Mouse (Mus musculus): ENCODE measurements around the gene Ssh1. TPM values are rescaled to one million over a fixed set of nuclear protein-coding genes. Genes with fewer than 3 reads are reported as not detected.
A peak's percentile ranks its signal among the peaks of the same experiment; 100 is the strongest.

The Ssh1 gene
- polyA plus RNA-seq, 1 experiment from 2014 or later: 16.5 TPM

GRCm38 (mm10) chr5:113890874-113891273 lies 102.8 kb downstream of the Ssh1 start:
- Histone ChIP-seq H3K4me1 (ENCODE audit: control insufficient read depth, insufficient read depth, low read length) (peaks cover 12% of the 10 kb centered on the region; the same call in 1 of the 2 replicates), H3K9ac (ENCODE audit: low read depth, low read length) (no peak overlapping the region), H3K9me3 (ENCODE audit: control insufficient read depth, low read length) (no peaks in the 10 kb centered on the region), H3K27me3 (replicated peaks; ENCODE audit: control insufficient read depth, insufficient read depth, low read length) (no peaks in the 10 kb centered on the region), H3K4me3 (ENCODE audit: low read depth, low read length) (no peak overlapping the region), H3K4me2 (ENCODE audit: low read depth, low read length) (no peak overlapping the region), H3K36me3 (ENCODE audit: control insufficient read depth, insufficient read depth, low read length) (no peaks in the 10 kb centered on the region), H3K27ac (replicated peaks; ENCODE audit: low read depth, low read length) (peak overlapping the region; percentile 10; the same call in 1 of the 2 replicates)
- DNase-seq (ENCODE audit: low spot score) (no peak), ATAC-seq (ENCODE audit: low read depth) (no peak)
- 67% methylated on average over 18 of the region's 18 CpGs for WGBS

- Histone ChIP-seq H3K4me2 (ENCODE audit: low read depth, low read length) (no peak overlapping the region), H3K36me3 (ENCODE audit: control insufficient read depth, insufficient read depth, low read length) (no peaks in the 10 kb centered on the region), H3K4me3 (ENCODE audit: low read depth, low read length) (no peak overlapping the region), H3K9me3 (ENCODE audit: control insufficient read depth, low read length) (no peaks in the 10 kb centered on the region), H3K9ac (ENCODE audit: low read depth, low read length) (no peak overlapping the region), H3K4me1 (ENCODE audit: control insufficient read depth, insufficient read depth, low read length) (peaks cover 12% of the 10 kb centered on the region; the same call in 1 of the 2 replicates), H3K27me3 (replicated peaks; ENCODE audit: control insufficient read depth, insufficient read depth, low read length) (no peaks in the 10 kb centered on the region), H3K27ac (replicated peaks; ENCODE audit: low read depth, low read length) (peak overlapping the region; percentile 48; the same call in 1 of the 2 replicates)
- ATAC-seq (ENCODE audit: low read depth) (no peak), DNase-seq (ENCODE audit: low spot score) (no peak)
- 33% methylated on average over 4 of the region's 4 CpGs for WGBS
These were observed 103.8 kb downstream of the Ssh1 start for GRCm38 (mm10) chr5:113889912-113890311.

GRCm38 (mm10) chr5:113889181-113889906 lies 104.3 kb downstream of the Ssh1 start:
- DNase-seq (ENCODE audit: low spot score): peak; percentile 72

GRCm38 (mm10) chr5:113888186-113888795 lies 105.4 kb downstream of the Ssh1 start:
- H3K27ac ChIP-seq (replicated peaks; ENCODE audit: low read depth, low read length): no peak overlapping the region

More at GRCm38 (mm10) chr5:113889181-113889906, 104.3 kb downstream of the Ssh1 start:
- H3K9me3 ChIP-seq (ENCODE audit: control insufficient read depth, low read length): no peaks in the 10 kb centered on the region
- peak overlapping the region; percentile 48 for H3K27ac ChIP-seq (replicated peaks; ENCODE audit: low read depth, low read length)
- no peak overlapping the region for H3K9ac ChIP-seq (ENCODE audit: low read depth, low read length)
- H3K27me3 ChIP-seq (replicated peaks; ENCODE audit: control insufficient read depth, insufficient read depth, low read length): no peaks in the 10 kb centered on the region
- peaks cover 12% of the 10 kb centered on the region; the same call in 1 of the 2 replicates for H3K4me1 ChIP-seq (ENCODE audit: control insufficient read depth, insufficient read depth, low read length)
- WGBS: 8% methylated on average over 19 of the region's 19 CpGs
- peak overlapping the region; percentile 34 for H3K4me2 ChIP-seq (ENCODE audit: low read depth, low read length)
- peak; percentile 34; the same call in 1 of the 2 replicates for ATAC-seq (ENCODE audit: low read depth)
- no peaks in the 10 kb centered on the region for H3K36me3 ChIP-seq (ENCODE audit: control insufficient read depth, insufficient read depth, low read length)
- H3K4me3 ChIP-seq (ENCODE audit: low read depth, low read length): no peak overlapping the region

GRCm38 (mm10) chr5:113887132-113887531 lies 106.6 kb downstream of the Ssh1 start:
- Histone ChIP-seq H3K27ac (replicated peaks; ENCODE audit: low read depth, low read length) (no peak overlapping the region), H3K36me3 (ENCODE audit: control insufficient read depth, insufficient read depth, low read length) (no peaks in the 10 kb centered on the region), H3K4me1 (ENCODE audit: control insufficient read depth, insufficient read depth, low read length) (peaks cover 18% of the 10 kb centered on the region), H3K4me3 (ENCODE audit: low read depth, low read length) (no peak overlapping the region), H3K9me3 (ENCODE audit: control insufficient read depth, low read length) (no peaks in the 10 kb centered on the region), H3K9ac (ENCODE audit: low read depth, low read length) (no peak overlapping the region), H3K4me2 (ENCODE audit: low read depth, low read length) (no peak overlapping the region), H3K27me3 (replicated peaks; ENCODE audit: control insufficient read depth, insufficient read depth, low read length) (no peaks in the 10 kb centered on the region)
- DNase-seq (ENCODE audit: low spot score) (peak; percentile 63), ATAC-seq (ENCODE audit: low read depth) (no peak)
- 56% methylated on average over 11 of the region's 11 CpGs for WGBS

More at GRCm38 (mm10) chr5:113888186-113888795, 105.4 kb downstream of the Ssh1 start:
- 86% methylated on average over 5 of the region's 5 CpGs for WGBS
- ATAC-seq (ENCODE audit: low read depth) (no peak), DNase-seq (ENCODE audit: low spot score) (no peak)
- Histone ChIP-seq H3K4me3 (ENCODE audit: low read depth, low read length) (no peak overlapping the region), H3K9ac (ENCODE audit: low read depth, low read length) (no peak overlapping the region), H3K4me2 (ENCODE audit: low read depth, low read length) (no peak overlapping the region), H3K27me3 (replicated peaks; ENCODE audit: control insufficient read depth, insufficient read depth, low read length) (no peaks in the 10 kb centered on the region), H3K9me3 (ENCODE audit: control insufficient read depth, low read length) (no peaks in the 10 kb centered on the region), H3K36me3 (ENCODE audit: control insufficient read depth, insufficient read depth, low read length) (no peaks in the 10 kb centered on the region), H3K4me1 (ENCODE audit: control insufficient read depth, insufficient read depth, low read length) (peaks cover 12% of the 10 kb centered on the region; the same call in 1 of the 2 replicates)

Other genes starting within 250 kb of the Ssh1 start
- 37.2 and 39.3 TPM in 2 replicates for gene Sart3, start 221.4 kb downstream of the Ssh1 start, polyA plus RNA-seq (2014; fragmentation: Nextera tagmentation; extraction: Ambion mirVana)
- 103 and 107 TPM in 2 replicates for gene Iscu, start 221.1 kb downstream of the Ssh1 start, polyA plus RNA-seq (2014; fragmentation: Nextera tagmentation; extraction: Ambion mirVana)
- gene Tmem119, start 193.4 kb downstream of the Ssh1 start, polyA plus RNA-seq (2014; fragmentation: Nextera tagmentation; extraction: Ambion mirVana): 94.4 and 109 TPM in 2 replicates
- 4.9 and 5.2 TPM in 2 replicates for gene Selplg, start 161.2 kb downstream of the Ssh1 start, polyA plus RNA-seq (2014; fragmentation: Nextera tagmentation; extraction: Ambion mirVana)
- 96.9 and 103 TPM in 2 replicates for gene Coro1c, start 85.1 kb downstream of the Ssh1 start, polyA plus RNA-seq (2014; fragmentation: Nextera tagmentation; extraction: Ambion mirVana)
- not detected in 2 replicates for gene Dao, start 9.8 kb upstream of the Ssh1 start, polyA plus RNA-seq (2014; fragmentation: Nextera tagmentation; extraction: Ambion mirVana)
- gene Usp30, start 71.6 kb upstream of the Ssh1 start, polyA plus RNA-seq (2014; fragmentation: Nextera tagmentation; extraction: Ambion mirVana): 10.1 and 11.3 TPM in 2 replicates
- 2.1 and 2.2 TPM in 2 replicates for gene Svop, start 97.7 kb upstream of the Ssh1 start, polyA plus RNA-seq (2014; fragmentation: Nextera tagmentation; extraction: Ambion mirVana)
- 8.6 and 10.0 TPM in 2 replicates for gene Alkbh2, start 134.3 kb upstream of the Ssh1 start, polyA plus RNA-seq (2014; fragmentation: Nextera tagmentation; extraction: Ambion mirVana)
- 20.4 and 22.7 TPM in 2 replicates for gene Ung, start 136.5 kb upstream of the Ssh1 start, polyA plus RNA-seq (2014; fragmentation: Nextera tagmentation; extraction: Ambion mirVana)
- gene Acacb, start 152.6 kb upstream of the Ssh1 start, polyA plus RNA-seq (2014; fragmentation: Nextera tagmentation; extraction: Ambion mirVana): 2.3 and 2.4 TPM in 2 replicates

Data from embryonic facial prominence, embryonic 14.5 days (tissue).